Mouse (Mus musculus): ENCODE measurements around the gene Col5a1. TPM values are rescaled to one million over a fixed set of nuclear protein-coding genes. Genes with fewer than 3 reads are reported as not detected.

Col5a1 gene
- total and polyA plus RNA-seq, 2 experiments from 2014 or later: 4.8 to 23.6 TPM

DNA sequence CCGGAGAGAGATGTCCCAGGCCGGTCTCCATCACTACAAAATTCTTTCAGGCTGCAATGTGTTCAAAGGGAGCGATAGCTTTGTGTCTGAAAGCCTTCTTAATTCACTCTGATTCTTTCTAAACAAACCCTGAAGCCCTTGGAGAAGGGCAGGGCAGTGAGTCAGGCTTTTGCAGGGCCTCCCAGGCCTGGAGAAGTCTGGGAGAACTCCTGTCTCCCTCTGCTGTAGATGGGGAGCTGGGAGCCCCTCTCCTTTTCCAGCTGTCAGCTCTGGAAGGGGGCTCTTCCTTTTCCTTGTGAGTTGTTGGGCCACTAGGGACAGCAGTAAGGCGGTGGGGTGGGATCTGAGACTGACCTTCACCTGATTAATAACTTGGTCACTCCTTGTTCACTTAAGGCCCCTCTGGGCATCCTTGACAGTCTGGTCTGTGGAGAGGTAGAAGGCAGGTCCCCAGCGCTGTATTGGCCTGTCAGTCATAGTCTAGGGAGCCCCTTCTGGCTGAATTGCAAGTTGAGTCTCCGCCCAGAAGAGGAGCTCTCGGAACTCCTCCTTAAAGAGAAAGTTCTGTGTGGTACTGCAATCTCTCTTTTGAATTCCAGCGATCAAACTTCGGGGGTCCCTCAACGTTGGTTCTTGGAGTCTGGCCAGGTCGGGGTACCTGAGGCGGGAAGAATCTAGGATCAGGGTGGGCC, 623 bp upstream of the Col5a1 start:
- H3K4me2 ChIP-seq (ENCODE audit: low read depth): peak overlapping the region; percentile 99
- no peak overlapping the region for H3K27ac ChIP-seq (ENCODE audit: low read depth, low read length)
- WGBS: 7% methylated on average over 12 of the region's 12 CpGs
- H3K9ac ChIP-seq: peak overlapping the region; percentile 43
- H3K27me3 ChIP-seq (ENCODE audit: insufficient read depth, low read length): 0 out of 2 replicates have a peak, but pooled peaks cover 15% of the 10 kb centered on the region
- ATAC-seq (peak; percentile 81), DNase-seq (peak; percentile 66)
- TF ChIP-seq CTCF (IDR thresholded peaks at IDR 0.05; ENCODE audit: low read depth): peak; percentile 29
- H3K9me3 ChIP-seq (ENCODE audit: low read length): no peaks in the 10 kb centered on the region
- no peaks in the 10 kb centered on the region for H3K4me1 ChIP-seq (ENCODE audit: insufficient read depth)
- H3K36me3 ChIP-seq (ENCODE audit: insufficient read depth): no peaks in the 10 kb centered on the region
- peak overlapping the region; percentile 51 for H3K4me3 ChIP-seq (ENCODE audit: low read depth, low read length)

DNA sequence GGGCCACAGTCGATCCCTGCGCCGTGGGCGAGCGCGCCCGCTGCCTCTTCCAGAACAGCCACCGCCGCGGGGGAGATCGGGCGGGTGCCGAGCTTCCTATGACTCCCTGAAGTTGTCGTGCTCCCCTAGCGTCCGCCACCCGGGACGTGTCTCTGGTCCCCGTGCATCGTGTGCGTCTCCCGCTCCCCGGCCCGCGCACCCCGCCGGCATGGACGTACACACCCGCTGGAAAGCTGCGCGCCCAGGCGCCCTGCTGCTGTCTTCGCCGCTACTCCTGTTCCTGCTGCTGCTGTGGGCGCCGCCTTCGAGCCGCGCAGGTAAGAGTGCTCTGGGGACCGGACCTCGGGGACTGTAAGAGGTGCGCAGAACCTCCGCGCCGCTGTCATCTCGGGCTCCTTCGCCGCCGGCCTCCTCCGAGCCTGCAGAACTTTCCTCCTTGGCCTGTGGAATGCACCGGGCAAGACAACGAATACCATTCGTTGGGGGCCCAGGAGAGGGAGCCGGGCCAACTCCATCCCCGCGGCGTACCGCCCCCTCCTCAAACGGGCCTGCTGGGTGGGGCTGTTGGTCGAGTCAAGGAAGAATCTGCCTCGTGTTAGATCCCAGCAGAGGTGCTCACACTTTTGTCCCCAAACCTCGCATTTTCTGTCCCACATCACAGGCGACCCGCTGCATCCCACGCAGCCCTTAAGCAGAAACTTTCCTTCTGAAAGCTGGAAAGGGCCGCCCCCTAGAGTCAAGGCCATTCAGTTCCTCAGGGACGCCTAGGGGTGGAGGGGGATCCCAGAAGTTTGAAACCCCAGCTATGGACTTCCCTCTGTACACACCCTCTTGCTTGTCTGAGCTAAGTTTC, 609 bp downstream of the Col5a1 start:
- ATAC-seq: peak; percentile 44
- DNase-seq: peak; percentile 55
- H3K4me1 ChIP-seq (ENCODE audit: insufficient read depth): no peaks in the 10 kb centered on the region
- no peaks in the 10 kb centered on the region for H3K9me3 ChIP-seq (ENCODE audit: low read length)
- peak; percentile 63 for TF ChIP-seq CTCF (IDR thresholded peaks at IDR 0.05; ENCODE audit: low read depth)
- H3K27ac ChIP-seq (ENCODE audit: low read depth, low read length): no peak overlapping the region
- 0 out of 2 replicates have a peak, but pooled peaks cover 15% of the 10 kb centered on the region for H3K27me3 ChIP-seq (ENCODE audit: insufficient read depth, low read length)
- H3K36me3 ChIP-seq (ENCODE audit: insufficient read depth): no peaks in the 10 kb centered on the region
- peak overlapping the region; percentile 43 for H3K9ac ChIP-seq
- 1% methylated on average over 67 of the region's 67 CpGs for WGBS
- H3K4me3 ChIP-seq (ENCODE audit: low read depth, low read length): peak overlapping the region; percentile 51
- peak overlapping the region; percentile 99 for H3K4me2 ChIP-seq (ENCODE audit: low read depth)

DNA sequence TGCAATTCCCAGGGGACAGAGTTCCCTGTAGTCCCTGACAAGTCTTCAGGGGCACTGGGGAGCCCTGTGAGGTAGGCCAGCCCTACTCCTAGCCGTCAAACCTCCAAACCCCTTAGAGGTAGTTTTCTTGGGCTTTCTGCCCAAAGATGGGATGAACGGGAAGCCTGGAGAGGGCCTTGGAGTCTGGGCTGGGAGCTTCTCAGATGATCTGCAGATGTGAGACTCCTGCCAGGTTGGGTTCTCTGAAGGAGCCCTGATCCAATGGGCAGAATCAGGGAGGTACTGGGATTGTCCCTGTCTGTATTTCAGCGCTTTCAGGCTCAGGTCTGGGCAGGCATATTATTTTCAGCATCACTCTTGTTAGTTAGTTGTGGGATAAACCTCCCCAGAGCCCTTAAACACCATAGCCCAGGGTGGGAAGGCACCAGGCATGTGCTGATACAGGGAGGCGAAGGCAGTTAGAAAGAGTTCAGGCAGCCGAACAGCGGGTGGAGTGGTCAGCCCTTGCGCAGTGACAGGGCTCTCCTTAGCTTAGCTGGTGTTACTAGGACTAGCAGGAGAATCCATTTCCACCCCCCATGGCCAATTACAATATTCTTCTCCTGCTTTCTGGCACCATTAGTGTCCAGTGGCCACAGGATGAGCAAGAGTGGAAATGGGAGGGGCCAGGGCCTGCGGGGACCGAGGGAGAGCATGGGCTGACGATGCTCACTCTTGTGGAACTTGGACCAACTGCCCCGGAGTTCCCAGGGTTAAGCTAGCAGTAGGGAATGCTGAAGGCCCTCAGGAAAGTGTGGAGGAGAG, 1.4 kb downstream of the Col5a1 start:
- WGBS: 27% methylated on average over 11 of the region's 11 CpGs
- no peak overlapping the region for H3K27ac ChIP-seq (ENCODE audit: low read depth, low read length)
- no peak for TF ChIP-seq CTCF (IDR thresholded peaks at IDR 0.05; ENCODE audit: low read depth)
- no peaks in the 10 kb centered on the region for H3K9me3 ChIP-seq (ENCODE audit: low read length)
- peak overlapping the region; percentile 51; the same call in 1 of the 2 replicates for H3K4me3 ChIP-seq (ENCODE audit: low read depth, low read length)
- no peaks in the 10 kb centered on the region for H3K4me1 ChIP-seq (ENCODE audit: insufficient read depth)
- no peaks in the 10 kb centered on the region for H3K36me3 ChIP-seq (ENCODE audit: insufficient read depth)
- H3K4me2 ChIP-seq (ENCODE audit: low read depth): peak overlapping the region; percentile 99
- no peak overlapping the region for H3K9ac ChIP-seq
- ATAC-seq (no peak), DNase-seq (no peak)
- 0 out of 2 replicates have a peak, but pooled peaks cover 15% of the 10 kb centered on the region for H3K27me3 ChIP-seq (ENCODE audit: insufficient read depth, low read length)

DNA sequence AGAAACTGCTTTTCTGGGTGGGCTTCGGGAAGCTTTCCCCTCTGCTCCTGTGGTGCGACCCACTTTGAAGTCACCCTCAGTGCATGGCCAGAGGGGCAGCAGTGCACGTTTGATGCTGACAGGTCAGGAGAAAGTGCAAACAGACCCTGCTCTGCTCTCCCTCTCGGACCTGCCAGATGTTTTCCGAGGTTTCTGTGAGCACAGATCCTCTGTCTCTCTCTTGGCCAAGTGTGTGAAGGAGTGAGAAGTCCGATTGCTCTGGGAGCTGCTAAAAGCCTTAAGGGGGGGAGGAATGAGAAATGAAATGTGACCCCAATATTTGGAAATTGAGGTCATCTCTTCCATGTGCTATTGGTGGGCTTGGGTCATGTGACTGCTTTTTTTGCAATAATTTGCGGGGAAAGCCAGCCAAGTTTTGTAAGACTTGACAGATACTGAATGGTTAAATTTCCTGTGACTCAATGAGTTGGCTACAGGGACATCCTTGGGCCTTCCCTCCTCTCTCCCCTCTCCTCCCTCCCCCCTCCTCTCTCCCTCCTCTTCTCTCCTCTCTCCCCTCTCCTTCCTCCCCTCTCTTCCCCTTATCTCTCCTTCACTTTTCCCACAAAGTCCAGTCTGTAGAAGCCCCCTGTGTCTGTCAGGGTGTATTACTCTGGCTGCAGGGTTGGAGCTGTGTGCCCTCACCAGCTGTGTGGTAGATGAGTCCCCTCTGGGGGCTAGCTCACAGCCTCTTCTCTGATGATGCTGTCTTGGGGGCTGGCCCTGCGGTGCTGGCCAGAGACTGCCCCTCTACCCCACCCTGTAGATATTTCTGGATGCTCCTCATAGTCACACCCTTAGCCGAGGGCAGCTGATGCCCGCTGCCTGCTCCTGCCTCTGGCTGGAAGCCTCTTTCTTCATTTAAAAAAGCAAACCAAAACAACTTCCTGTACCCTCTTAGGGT, 2.6 kb downstream of the Col5a1 start:
- Histone ChIP-seq H3K4me2 (ENCODE audit: low read depth) (no peak overlapping the region), H3K4me1 (ENCODE audit: insufficient read depth) (no peaks in the 10 kb centered on the region), H3K36me3 (ENCODE audit: insufficient read depth) (no peaks in the 10 kb centered on the region), H3K9me3 (ENCODE audit: low read length) (no peaks in the 10 kb centered on the region), H3K9ac (no peak overlapping the region), H3K27me3 (ENCODE audit: insufficient read depth, low read length) (0 out of 2 replicates have a peak, but pooled peaks cover 15% of the 10 kb centered on the region), H3K4me3 (ENCODE audit: low read depth, low read length) (no peak overlapping the region), H3K27ac (ENCODE audit: low read depth, low read length) (no peak overlapping the region)
- 34% methylated on average over 10 of the region's 10 CpGs for WGBS
- ATAC-seq: no peak
- no peak for TF ChIP-seq CTCF (IDR thresholded peaks at IDR 0.05; ENCODE audit: low read depth)
- no peak for DNase-seq

DNA sequence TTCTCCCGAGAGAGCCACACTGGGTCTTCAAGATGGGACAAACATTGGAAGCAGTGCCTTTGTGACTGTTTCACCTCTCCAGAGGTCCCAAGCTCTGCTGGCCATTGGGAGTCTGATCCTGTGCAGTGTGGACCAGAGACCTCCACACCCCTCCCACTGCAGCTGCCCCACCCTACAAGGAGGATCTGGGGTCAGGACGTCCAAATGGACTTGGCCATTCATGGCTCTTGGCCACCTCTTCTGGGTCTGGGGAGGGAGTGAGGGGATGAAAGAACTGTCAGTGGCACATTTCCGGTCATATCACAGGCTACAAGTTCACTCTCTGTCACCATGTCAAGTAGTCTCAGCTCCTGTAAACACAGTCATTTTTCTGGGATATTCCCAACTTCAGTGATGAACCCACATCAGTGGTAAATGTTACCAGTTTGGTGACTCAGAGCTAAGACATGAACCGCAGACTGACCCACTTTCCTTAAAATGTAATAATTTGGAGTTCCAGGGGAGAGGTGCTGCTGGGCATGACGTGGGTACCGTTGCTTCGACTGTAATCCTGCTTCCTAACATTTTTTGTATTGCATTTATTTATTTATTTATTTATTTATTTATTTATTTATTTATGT, 5.8 kb downstream of the Col5a1 start:
- no peak for ATAC-seq
- no peak for DNase-seq
- WGBS: 92% methylated on average over 7 of the region's 7 CpGs

More for the DNA sequence above, 5.8 kb downstream of the Col5a1 start:
- no peak for TF ChIP-seq CTCF (IDR thresholded peaks at IDR 0.05; ENCODE audit: low read depth)
- no peak overlapping the region for H3K4me3 ChIP-seq (ENCODE audit: low read depth, low read length)
- H3K27ac ChIP-seq (ENCODE audit: low read depth, low read length): no peak overlapping the region
- H3K9me3 ChIP-seq (ENCODE audit: low read length): no peaks in the 10 kb centered on the region
- H3K36me3 ChIP-seq (ENCODE audit: insufficient read depth): no peaks in the 10 kb centered on the region
- H3K9ac ChIP-seq: no peak overlapping the region
- no peaks in the 10 kb centered on the region for H3K4me1 ChIP-seq (ENCODE audit: insufficient read depth)
- H3K27me3 ChIP-seq (ENCODE audit: insufficient read depth, low read length): 0 out of 2 replicates have a peak, but pooled peaks cover 15% of the 10 kb centered on the region
- H3K4me2 ChIP-seq (ENCODE audit: low read depth): no peak overlapping the region
